Mouse (Mus musculus): Measurements from ENCODE around the gene Cenpx. TPM values are rescaled to one million over a fixed set of nuclear protein-coding genes. Genes with fewer than 3 reads are reported as not detected.

Cenpx gene
- polyA plus RNA-seq, 1 experiment from 2014 or later, result 131 TPM

- no peak overlapping the region for H3K4me3 ChIP-seq (replicated peaks)
- 10% methylated on average over 4 of the region's 4 CpGs for WGBS
- 0 out of 2 replicates have a peak overlapping the region, but pooled peaks have one; percentile 11 for H3K4me2 ChIP-seq
- H3K9me3 ChIP-seq, result 0 out of 2 replicates have a peak, but pooled peaks cover 4% of the 10 kb centered on the region
- peak; percentile 41; the same call in 1 of the 2 replicates for ATAC-seq (ENCODE audit: insufficient number of reproducible peaks, insufficient read depth, low FRiP score, low TSS enrichment, low read depth)
- H3K9ac ChIP-seq (replicated peaks), result no peak overlapping the region
- H3K36me3 ChIP-seq, result peaks cover 69% of the 10 kb centered on the region
- H3K27me3 ChIP-seq, result no peaks in the 10 kb centered on the region
- peaks cover 37% of the 10 kb centered on the region for H3K4me1 ChIP-seq (replicated peaks)
- peak overlapping the region; percentile 87 for H3K27ac ChIP-seq
Observed at GRCm38 (mm10) chr11:120695184-120695583, 18.4 kb downstream of the Cenpx start.

DNA sequence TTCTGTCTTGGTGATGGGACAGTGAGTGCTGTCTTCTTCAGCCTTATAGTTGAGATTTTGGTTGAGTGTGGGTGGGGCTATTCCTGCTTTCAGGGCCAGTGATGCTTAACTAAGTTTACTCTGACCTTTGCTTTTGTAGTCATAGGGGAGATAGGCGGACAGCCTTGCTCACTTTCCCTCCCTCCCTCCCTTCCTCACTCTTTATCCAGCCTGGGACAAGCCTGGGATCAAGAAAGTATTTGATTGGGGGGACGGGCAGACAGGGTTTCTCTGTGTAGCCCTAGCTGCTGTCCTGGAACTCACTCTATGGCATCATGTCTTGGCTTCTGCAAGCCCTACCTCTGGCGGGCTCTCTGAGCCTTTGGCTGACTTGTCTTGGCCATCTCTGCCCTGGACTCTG lies 20.1 kb downstream of the Cenpx start:
- H3K36me3 ChIP-seq, result peaks cover 73% of the 10 kb centered on the region

DNA sequence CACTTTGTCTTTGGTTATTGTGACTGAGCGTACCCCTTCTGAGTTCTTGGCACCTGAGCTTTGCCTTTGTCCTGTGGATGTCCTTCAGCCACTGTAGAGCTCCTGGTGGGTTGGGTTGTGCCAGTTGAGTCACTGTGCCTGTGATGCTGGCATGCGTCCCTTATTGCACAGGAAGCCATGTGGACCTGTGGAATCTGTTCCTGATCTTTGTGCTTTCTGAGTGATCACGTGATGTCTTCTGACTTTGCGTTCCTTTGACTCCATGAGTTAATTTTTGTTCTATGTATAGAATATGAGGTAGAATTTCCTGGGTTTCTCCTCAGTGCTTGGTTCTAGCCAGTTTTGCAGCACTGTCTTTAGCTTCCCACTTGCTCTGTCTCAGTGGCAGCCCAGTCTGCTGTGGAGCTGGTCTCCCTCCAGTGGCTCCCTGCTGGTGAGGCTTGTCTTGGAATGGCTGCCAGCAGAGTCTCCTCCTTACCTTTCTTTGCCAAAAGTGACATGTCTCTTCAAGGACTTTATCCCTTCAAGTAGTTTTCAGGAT lies 21.0 kb downstream of the Cenpx start:
- no peak overlapping the region for H3K4me2 ChIP-seq
- peaks cover 81% of the 10 kb centered on the region for H3K36me3 ChIP-seq
- 91% methylated on average over 4 of the region's 4 CpGs for WGBS
- no peak overlapping the region for H3K27ac ChIP-seq
- no peaks in the 10 kb centered on the region for H3K27me3 ChIP-seq
- H3K9ac ChIP-seq (replicated peaks), result no peak overlapping the region
- H3K9me3 ChIP-seq, result 0 out of 2 replicates have a peak, but pooled peaks cover 4% of the 10 kb centered on the region
- no peak for ATAC-seq (ENCODE audit: insufficient number of reproducible peaks, insufficient read depth, low FRiP score, low TSS enrichment, low read depth)
- H3K4me1 ChIP-seq (replicated peaks), result peaks cover 29% of the 10 kb centered on the region
- no peak overlapping the region for H3K4me3 ChIP-seq (replicated peaks)

More for the DNA sequence above, 20.1 kb downstream of the Cenpx start:
- H3K27me3 ChIP-seq, result no peaks in the 10 kb centered on the region
- H3K27ac ChIP-seq, result no peak overlapping the region
- ATAC-seq (ENCODE audit: insufficient number of reproducible peaks, insufficient read depth, low FRiP score, low TSS enrichment, low read depth), result no peak
- H3K4me1 ChIP-seq (replicated peaks), result peaks cover 37% of the 10 kb centered on the region
- 83% methylated on average over 3 of the region's 3 CpGs for WGBS
- no peak overlapping the region for H3K9ac ChIP-seq (replicated peaks)
- no peak overlapping the region for H3K4me3 ChIP-seq (replicated peaks)
- H3K4me2 ChIP-seq, result no peak overlapping the region
- 0 out of 2 replicates have a peak, but pooled peaks cover 4% of the 10 kb centered on the region for H3K9me3 ChIP-seq

GRCm38 (mm10) chr11:120689365-120689764 lies 24.2 kb downstream of the Cenpx start:
- Histone ChIP-seq H3K36me3 (peaks cover 83% of the 10 kb centered on the region), H3K4me1 (replicated peaks) (peaks cover 12% of the 10 kb centered on the region), H3K9ac (replicated peaks) (no peak overlapping the region), H3K4me2 (no peak overlapping the region), H3K4me3 (replicated peaks) (no peak overlapping the region), H3K9me3 (no peaks in the 10 kb centered on the region), H3K27me3 (no peaks in the 10 kb centered on the region), H3K27ac (no peak overlapping the region)
- WGBS, result 79% methylated on average over 3 of the region's 3 CpGs
- ATAC-seq (ENCODE audit: insufficient number of reproducible peaks, insufficient read depth, low FRiP score, low TSS enrichment, low read depth), result no peak

DNA sequence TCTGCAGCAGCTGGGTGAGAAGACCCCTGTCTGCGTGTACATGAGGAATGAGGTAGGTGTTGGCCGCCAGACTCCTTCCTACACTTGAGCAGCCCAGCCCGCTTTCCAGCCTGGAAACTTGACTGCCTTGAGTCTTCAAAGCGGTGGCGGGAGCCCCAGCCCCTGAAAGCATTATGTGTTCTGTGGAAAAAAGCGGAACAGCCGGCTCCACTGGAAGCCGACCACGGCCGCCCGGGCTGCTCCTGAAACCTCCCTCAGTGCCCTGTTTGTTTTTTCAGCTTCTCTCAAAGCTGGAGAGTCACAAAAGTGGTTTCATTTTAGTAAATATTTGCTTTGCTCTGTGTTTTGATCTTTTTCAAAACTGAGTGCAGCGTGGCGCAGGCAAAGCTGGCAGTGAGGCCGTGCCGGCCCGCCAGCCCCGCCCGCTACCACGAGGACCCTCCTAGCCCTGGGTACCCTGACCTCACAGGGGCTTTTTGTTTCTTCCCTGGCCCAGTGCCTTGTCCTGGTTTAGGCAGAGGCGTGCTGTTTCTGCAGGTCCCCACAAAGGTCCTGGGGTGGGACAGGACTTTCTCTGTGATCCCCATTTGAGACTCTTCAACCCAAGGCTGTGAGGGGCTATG lies 26.8 kb downstream of the Cenpx start:
- 0 out of 2 replicates have a peak overlapping the region, but pooled peaks have one; percentile 12 for H3K9ac ChIP-seq (replicated peaks)
- no peak overlapping the region for H3K4me3 ChIP-seq (replicated peaks)
- no peaks in the 10 kb centered on the region for H3K9me3 ChIP-seq
- H3K27me3 ChIP-seq, result no peaks in the 10 kb centered on the region
- 82% methylated on average over 20 of the region's 20 CpGs for WGBS
- H3K4me2 ChIP-seq, result no peak overlapping the region
- peak overlapping the region; percentile 76 for H3K27ac ChIP-seq
- peaks cover 16% of the 10 kb centered on the region; the same call in 1 of the 2 replicates for H3K4me1 ChIP-seq (replicated peaks)
- ATAC-seq (ENCODE audit: insufficient number of reproducible peaks, insufficient read depth, low FRiP score, low TSS enrichment, low read depth), result no peak
- H3K36me3 ChIP-seq, result peaks cover 82% of the 10 kb centered on the region

- Histone ChIP-seq H3K27ac (no peak overlapping the region), H3K4me1 (replicated peaks) (peaks cover 16% of the 10 kb centered on the region; the same call in 1 of the 2 replicates), H3K9ac (replicated peaks) (no peak overlapping the region), H3K4me3 (replicated peaks) (no peak overlapping the region), H3K36me3 (peaks cover 84% of the 10 kb centered on the region), H3K9me3 (no peaks in the 10 kb centered on the region), H3K4me2 (no peak overlapping the region), H3K27me3 (no peaks in the 10 kb centered on the region)
- 84% methylated on average over 2 of the region's 2 CpGs for WGBS
- no peak for ATAC-seq (ENCODE audit: insufficient number of reproducible peaks, insufficient read depth, low FRiP score, low TSS enrichment, low read depth)
Observed at GRCm38 (mm10) chr11:120684660-120685059, 28.9 kb downstream of the Cenpx start.

GRCm38 (mm10) chr11:120684086-120684485 lies 29.5 kb downstream of the Cenpx start:
- no peak for ATAC-seq (ENCODE audit: insufficient number of reproducible peaks, insufficient read depth, low FRiP score, low TSS enrichment, low read depth)
- WGBS, result 83% methylated on average over 2 of the region's 2 CpGs

GRCm38 (mm10) chr11:120683536-120683935 lies 30.0 kb downstream of the Cenpx start:
- Histone ChIP-seq H3K4me3 (replicated peaks) (no peak overlapping the region), H3K4me1 (replicated peaks) (peaks cover 16% of the 10 kb centered on the region; the same call in 1 of the 2 replicates), H3K4me2 (no peak overlapping the region), H3K27me3 (no peaks in the 10 kb centered on the region), H3K9ac (replicated peaks) (no peak overlapping the region), H3K27ac (no peak overlapping the region), H3K9me3 (no peaks in the 10 kb centered on the region), H3K36me3 (peaks cover 84% of the 10 kb centered on the region)
- WGBS, result 94% methylated on average over 3 of the region's 3 CpGs
- no peak for ATAC-seq (ENCODE audit: insufficient number of reproducible peaks, insufficient read depth, low FRiP score, low TSS enrichment, low read depth)

More at GRCm38 (mm10) chr11:120684086-120684485, 29.5 kb downstream of the Cenpx start:
- H3K9ac ChIP-seq (replicated peaks), result no peak overlapping the region
- peaks cover 84% of the 10 kb centered on the region for H3K36me3 ChIP-seq
- no peaks in the 10 kb centered on the region for H3K9me3 ChIP-seq
- peaks cover 16% of the 10 kb centered on the region; the same call in 1 of the 2 replicates for H3K4me1 ChIP-seq (replicated peaks)
- no peaks in the 10 kb centered on the region for H3K27me3 ChIP-seq
- H3K27ac ChIP-seq, result no peak overlapping the region
- H3K4me3 ChIP-seq (replicated peaks), result no peak overlapping the region
- no peak overlapping the region for H3K4me2 ChIP-seq

- H3K9ac ChIP-seq (replicated peaks), result no peak overlapping the region
- H3K4me3 ChIP-seq (replicated peaks), result no peak overlapping the region
- peaks cover 16% of the 10 kb centered on the region; the same call in 1 of the 2 replicates for H3K4me1 ChIP-seq (replicated peaks)
- H3K9me3 ChIP-seq, result no peaks in the 10 kb centered on the region
- H3K27me3 ChIP-seq, result no peaks in the 10 kb centered on the region
- 93% methylated on average over 5 of the region's 5 CpGs for WGBS
- no peak overlapping the region for H3K27ac ChIP-seq
- peaks cover 84% of the 10 kb centered on the region for H3K36me3 ChIP-seq
- H3K4me2 ChIP-seq, result no peak overlapping the region
- no peak for ATAC-seq (ENCODE audit: insufficient number of reproducible peaks, insufficient read depth, low FRiP score, low TSS enrichment, low read depth)
Observed at GRCm38 (mm10) chr11:120682683-120683082, 30.9 kb downstream of the Cenpx start.

DNA sequence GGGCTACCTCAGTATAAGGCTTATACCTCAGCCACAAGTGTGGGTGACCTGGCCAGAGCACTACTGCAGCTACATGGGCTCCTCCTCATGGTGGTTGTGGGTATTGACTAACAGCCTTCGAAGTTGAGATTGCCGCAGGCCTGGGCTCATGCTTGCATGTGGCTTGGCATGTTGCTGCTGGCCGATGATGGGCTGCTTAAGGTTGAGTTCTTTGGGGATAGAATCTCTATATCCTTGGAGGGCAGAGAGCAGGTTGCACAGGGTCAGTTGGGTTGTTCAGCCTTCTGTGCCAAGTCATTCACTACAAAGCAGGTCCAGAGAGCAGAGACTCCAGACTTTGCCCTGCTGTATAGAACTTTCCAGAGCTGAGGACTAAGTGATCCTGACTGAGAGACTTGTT lies 33.6 kb downstream of the Cenpx start:
- Histone ChIP-seq H3K27me3 (no peaks in the 10 kb centered on the region), H3K4me1 (replicated peaks) (peaks cover 16% of the 10 kb centered on the region; the same call in 1 of the 2 replicates), H3K36me3 (peaks cover 84% of the 10 kb centered on the region), H3K4me3 (replicated peaks) (no peak overlapping the region), H3K27ac (no peak overlapping the region), H3K4me2 (no peak overlapping the region), H3K9ac (replicated peaks) (no peak overlapping the region), H3K9me3 (no peaks in the 10 kb centered on the region)
- no peak for ATAC-seq (ENCODE audit: insufficient number of reproducible peaks, insufficient read depth, low FRiP score, low TSS enrichment, low read depth)
- WGBS, result 81% methylated on average over 3 of the region's 3 CpGs

DNA sequence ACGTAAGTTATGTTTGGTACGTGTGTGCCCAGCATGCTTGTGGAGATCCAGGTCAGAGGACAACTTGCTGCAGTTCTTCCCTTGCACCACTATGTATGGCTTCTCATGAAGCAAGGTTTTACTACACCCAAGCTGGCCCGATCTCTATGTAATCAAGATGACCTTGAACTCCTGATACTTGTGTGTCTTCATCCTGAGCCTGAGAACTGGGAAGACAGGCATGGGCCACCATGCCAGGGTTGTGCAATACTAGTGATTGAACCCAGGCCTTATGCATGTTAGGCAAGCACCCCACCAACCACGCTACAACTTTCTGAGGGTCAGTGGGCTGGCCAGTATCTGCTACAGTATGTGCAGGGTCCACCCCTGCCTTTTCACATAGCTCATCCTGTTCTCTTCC lies 36.6 kb downstream of the Cenpx start:
- 92% methylated on average over 4 of the region's 4 CpGs for WGBS

More for the DNA sequence above, 36.6 kb downstream of the Cenpx start:
- Histone ChIP-seq H3K27ac (no peak overlapping the region), H3K9me3 (no peaks in the 10 kb centered on the region), H3K4me2 (no peak overlapping the region), H3K27me3 (no peaks in the 10 kb centered on the region), H3K9ac (replicated peaks) (no peak overlapping the region), H3K4me1 (replicated peaks) (peaks cover 19% of the 10 kb centered on the region), H3K4me3 (replicated peaks) (no peak overlapping the region), H3K36me3 (peaks cover 57% of the 10 kb centered on the region)
- ATAC-seq (ENCODE audit: insufficient number of reproducible peaks, insufficient read depth, low FRiP score, low TSS enrichment, low read depth), result no peak
